Mouse (Mus musculus) embryo, embryonic 9.5 days (tissue): Measurements from ENCODE around the gene Eno4.
"Not testable (repeated sequence)": the region's sequence is repeated elsewhere in the genome, so short reads cannot be mapped to it uniquely, and the experiment has no call there.

Experiments
- DNase-seq: peaks from one replicate; pipeline ENCODE4 v3.0.0-alpha.2; 2017; ENCODE audit errors: extremely low spot score

Gene Eno4

DNA sequence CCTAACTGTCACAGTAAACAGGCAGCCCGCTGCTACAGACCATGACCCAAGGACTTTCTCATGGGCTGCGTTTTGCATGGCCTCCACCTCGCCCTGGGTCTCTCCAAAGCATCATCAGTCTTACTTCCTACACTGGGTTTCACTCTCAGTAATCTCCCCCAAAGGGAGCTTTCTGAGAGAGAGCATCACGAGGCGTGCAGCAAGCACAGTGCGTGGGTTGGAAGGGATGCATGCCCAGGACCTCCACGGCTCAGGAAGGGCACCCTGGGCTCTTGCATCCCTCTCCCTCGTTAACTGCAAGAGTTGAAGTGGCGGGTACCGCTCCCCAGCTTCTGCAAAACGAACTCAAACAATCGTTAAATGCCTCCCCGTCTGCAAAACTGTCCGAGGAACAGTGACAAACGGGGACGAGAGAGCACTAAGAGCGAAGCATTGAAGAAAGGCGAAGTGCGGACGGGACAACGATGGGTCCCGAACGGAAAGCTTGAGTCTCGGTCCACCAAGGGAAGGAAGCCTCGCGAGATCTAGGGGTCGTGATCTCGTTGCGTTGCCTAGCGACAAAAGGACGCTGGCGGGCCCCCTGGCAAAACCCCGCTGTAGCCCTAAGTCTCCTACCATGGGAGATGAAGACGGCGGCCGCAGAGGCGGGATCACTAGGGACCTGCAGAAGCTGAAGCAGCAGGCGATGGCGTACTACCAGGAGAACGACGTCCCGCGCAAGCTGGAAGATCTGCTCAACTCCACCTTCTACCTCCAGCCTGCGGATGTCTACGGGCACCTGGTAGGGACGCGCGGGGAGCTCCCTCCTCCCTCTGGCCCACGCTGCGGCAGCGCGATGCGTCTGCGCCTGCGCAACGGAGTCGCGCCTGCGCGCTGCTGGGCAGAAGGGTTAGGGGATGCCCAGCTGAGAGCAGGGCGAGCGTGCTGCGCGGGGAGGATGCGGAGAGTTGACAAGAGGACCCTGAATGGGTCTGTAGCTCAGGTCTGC lies at the start of gene Eno4, which contains the start of gene Hspa12a:
TSS of gene Eno4 (plus strand) at position 585 of the 988 bp plus-strand sequence.
TSS of gene Hspa12a (minus strand) at position 814 of the 988 bp plus-strand sequence.
- peak; percentile 97 for DNase-seq

DNA sequence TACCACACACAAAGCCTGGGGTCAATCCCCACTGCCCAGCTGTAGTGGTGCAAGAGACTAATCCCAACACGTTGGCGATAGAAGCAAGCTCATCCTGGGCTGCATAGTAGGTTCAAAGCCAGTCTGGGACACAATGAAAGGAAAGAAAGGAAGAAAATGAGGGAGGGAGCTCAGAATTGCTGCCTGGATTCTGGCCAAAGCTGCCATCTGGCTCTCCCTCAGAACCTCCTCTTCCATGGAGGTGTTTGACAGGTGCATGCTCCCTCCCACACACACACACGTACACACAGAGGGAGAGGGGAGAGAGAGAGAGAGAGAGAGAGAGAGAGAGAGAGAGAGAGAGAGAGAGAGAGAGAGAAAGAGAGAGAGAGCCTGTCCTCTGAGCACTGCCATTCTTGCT lies 47.0 kb upstream of the Eno4 start:
- DNase-seq = no peak

DNA sequence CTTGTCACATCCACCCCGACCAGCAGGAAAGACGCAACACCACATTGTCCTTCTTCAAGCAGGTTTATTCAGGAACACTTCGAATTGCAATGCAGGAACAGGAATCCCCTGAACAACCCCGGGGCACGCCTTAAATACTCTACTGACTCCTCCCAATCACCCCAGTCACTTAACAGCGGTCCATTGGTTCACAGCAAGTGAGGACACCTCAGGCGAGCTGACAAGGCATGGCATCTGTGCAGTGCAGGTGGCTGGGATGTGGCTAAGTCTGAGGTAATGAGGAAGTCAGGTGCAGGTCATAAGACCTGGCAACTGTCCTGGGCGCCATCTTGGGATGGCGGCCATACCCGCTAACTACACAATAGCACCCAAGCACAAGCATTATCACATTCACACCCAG lies 42.8 kb upstream of the Eno4 start:
- not testable (repeated sequence) for DNase-seq

DNA sequence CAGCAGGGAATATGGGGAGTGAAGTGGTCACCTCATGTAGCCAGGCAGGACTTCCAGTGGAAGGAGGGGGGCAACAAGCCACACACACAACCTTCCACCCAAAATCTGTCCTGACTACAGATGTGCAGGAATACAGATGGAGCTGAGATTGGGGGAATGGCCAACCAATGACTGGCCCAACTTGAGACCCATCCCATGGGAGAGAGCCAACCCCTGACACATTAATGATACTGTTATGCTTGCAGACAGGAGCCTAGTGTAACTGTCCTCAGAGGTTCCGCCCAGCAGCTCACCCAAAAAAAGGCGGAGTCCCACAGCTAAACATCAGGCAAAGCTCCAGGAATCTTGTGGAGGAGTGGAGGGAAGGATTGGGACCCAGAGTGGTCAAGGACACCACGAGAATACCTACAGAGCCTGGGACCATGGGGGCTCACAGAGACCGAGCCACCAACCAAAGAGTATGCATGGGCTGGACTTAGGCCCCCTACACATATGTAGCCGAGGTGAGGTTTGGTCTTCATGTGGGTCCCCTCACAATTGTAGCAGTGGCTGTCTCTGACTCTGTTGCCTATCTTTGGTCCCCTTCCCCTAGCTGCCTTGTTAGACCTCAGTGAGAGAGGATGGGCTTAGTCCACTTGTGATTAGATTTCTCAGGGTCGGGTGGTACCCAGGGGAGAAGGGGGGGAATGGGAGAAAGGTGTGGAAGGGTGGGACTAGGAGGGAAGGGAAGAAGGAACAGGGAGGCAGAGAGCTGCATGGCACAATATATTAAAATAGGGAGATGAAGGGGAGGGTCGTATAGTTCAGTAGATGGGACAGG lies 39.9 kb upstream of the Eno4 start:
- DNase-seq = no peak

DNA sequence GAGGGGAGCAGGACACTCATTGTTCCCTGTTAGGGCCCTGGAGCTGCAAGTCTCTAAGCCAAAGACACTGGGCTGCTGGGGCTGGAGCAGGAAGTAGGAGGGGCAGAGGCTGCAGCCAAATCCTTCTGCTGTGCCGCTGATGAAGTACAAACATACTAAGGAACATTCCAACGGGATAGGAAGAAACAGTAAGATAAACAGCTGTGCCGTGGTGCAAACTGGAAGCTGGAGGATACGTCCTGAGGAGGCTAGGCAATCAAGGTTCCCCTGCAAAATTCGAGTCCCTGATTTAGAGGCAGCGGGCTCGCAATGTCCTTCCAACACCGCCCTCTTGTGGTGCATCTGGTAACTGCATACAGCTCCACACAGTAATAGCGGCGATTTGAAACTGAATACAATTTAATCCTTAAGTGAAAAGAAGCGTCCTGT lies 39.3 kb upstream of the Eno4 start:
- peak; percentile 83 for DNase-seq

DNA sequence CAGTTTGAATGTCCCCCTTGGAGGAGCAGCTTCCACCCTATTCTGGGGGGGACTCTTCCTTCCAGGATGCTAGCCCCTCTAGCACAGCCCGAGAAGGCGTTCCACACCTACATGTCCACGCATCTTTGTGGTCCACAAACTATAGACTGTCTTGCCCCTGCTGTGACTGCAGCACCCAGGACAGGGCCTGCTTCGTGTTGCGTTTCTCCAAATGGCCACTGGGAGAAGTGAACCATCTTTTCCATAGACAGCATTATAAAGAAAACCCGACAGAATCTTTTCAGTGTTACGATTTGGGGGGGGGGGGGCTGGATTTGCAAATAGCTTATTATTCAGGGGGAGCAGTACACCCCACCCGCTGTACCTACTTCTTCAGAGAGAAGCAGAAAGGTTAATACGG lies 36.5 kb upstream of the Eno4 start:
- no peak for DNase-seq

DNA sequence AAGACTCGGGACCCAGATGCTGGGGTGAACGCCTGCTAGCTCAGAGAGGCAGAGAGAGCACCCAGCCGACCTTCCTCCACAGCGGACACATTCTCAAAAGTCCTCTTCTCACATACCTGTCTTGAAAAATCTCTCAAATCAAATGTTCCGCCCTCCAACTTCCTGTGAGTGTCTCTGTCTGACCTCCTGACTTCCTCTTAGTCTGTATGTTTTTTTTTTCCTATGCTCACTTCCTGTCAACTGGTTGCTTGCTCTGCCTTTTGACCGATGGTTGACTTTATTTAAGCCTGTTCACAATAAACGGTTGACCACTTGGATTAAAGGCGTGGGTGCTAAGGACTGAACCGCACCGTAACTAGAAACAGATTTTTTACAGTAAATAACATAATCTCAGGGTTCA lies 35.2 kb upstream of the Eno4 start:
- DNase-seq = no peak

DNA sequence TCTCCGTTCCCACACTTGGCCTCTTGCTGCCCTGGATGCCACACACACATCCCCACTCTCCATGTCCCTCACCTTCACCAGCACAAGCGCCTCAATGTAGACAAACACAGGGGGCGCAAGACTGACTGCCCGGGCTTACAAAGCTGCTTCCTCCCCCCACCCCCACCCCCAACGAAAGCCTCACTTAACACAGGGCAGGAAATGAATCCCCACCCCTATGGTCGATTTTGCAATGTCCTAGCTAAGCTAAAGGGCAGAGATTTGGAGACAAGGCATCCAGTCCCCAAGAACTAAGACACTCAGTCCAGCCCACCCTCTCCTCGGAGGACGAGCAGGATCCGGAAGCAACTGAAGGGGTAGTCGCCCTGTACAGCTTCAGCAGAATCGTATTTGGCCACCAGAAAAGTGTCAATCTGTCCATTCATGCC lies 32.3 kb upstream of the Eno4 start:
- no peak for DNase-seq

DNA sequence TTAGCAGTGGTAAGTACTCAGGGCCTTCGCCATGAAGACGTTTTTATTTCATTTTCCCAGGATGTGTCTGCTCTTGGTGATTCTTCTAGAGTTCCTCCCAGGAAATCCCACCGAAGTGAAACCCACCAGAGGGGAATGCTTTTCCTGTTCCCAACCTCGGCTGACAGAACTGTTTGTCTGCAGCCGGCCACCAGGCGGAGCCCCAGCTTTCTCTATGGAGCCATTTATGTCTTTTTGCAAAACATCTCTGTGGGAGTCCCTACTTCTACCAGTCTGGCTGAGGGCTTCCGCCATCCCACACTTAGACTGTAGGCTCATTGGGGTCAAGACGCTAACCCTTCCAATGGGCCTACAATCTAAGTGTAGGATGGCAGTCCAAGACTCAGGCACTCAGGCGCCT lies 31.8 kb upstream of the Eno4 start:
- DNase-seq = peak; percentile 85

DNA sequence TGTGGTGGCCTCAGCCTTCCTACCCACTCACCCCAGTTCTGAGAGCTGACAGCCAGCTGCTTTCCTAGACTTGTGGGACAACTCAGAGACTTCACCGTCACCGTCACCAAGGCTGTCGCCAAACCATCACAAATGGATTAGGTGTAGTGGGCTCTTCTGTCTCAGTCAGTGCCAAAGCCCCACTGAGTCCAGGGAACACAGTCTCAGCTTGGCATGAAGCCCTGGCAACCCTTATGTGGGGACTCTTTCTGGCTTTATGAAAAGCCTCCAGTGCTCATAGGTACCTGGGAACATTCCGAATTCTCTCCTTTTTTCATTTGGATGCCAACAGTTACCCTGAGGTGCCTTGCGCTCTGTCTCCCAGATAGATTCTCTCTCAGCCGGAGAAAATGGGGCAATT lies 29.9 kb upstream of the Eno4 start:
- DNase-seq = no peak

DNA sequence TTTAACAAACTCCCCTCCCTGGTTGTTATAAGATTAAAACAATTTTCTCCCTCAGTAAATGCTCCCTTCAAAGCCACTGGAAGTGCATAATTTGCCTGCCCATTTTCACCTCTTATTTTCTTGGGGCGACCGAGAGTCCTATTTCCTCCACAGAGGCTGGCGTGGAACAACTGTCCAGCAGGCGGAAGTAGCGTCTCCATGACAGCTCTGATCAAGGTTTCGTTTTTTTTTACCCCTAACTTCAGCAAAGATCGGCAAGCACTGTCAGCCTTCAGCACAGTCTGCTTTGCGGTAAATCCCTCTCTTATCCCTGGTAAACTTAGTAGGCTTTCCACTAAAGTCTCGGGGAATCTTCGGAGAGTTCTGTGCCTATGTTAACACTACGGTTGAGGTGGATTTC lies 24.6 kb upstream of the Eno4 start:
- DNase-seq = no peak

DNA sequence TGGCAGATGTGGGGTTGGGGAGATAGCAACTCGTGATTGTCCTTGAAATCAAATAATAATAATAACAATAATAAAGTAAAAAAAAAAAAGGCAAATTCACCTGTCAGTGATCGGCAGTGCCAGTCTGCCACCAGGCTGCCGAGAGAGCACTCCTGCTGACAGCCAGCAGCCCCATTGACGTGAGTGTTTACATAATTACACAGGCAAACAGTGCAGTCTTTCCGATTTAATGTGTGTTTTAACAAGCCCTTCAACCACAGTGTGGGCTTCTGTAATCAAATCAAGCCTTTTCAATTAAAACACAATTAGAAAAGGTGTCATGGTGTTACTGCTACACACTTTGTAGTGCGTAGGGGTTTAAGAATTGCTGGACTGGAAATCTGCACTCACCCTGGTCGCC lies 24.1 kb upstream of the Eno4 start:
- DNase-seq = no peak

DNA sequence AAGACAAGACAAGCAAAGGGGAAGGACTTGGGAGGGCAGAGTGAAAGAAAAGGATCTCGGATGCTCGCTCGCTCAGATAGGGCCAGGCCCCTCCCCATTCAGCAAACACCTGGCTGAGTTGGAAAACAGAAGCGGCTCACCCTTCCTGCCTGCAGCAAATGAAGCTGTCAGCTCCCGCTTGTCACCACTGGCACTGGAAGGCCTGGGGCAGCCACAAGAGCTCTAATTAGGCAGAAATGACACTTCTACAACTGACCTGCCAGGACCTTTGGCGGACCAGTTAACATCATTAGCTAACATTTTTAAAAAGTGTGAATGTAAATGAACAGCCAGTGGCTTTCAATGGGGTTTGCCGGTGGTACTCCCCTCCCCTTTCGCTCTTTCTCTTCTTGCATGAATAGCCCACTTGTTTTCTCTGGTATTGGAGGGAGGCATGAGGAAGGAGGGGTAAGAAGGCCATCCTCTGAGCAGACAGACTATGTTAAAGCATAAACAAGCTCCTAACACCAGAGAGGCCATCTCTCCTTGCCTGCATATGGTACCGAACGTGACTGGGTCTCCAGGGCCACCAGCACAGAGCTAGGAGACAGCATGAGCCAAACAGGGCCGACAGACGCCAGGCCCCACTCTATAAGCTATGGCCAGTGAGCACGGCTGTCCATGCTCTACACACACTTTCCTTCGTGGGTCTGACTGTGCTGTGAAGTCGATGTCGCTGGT lies 12.0 kb upstream of the Eno4 start:
- peak; percentile 27 for DNase-seq

DNA sequence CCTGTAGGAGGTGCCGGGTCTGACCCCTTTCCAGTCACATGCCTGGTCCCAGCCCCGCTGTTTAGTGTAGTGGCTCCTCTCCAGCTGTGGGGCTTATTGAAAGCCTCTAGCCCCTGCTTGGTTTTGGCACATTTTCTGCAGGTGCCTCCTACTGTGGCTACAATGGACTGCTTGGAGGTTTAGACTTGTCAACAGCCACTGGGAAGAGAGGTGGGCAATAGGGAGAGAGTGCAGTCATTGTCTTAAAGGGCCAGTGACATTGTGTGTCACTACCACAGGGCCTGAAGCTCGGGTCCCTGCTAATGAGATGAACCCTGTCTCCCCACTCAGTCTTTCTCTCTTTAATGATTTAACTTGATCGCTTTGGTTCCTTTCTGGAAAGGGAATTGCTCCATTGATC lies 10.2 kb upstream of the Eno4 start:
- peak; percentile 26 for DNase-seq

DNA sequence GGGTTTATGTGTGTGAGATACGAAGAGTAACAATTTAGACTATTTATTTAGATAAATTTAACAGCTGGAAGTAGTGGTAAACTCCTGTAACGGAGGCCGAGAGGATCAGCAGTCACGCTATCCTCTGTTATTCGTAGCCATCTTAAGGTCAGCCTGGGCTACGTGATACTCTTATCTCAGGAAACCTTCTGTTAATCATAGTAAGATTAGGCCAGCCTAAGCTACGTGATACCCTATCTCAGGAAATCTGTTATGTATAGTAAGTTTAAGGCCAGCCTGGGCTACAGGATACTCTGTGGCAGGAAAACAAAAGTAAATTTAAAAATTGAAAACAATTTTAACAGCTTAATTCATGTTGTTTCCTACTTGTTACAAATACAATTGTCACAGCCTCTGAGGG lies 2.7 kb downstream of the Eno4 start:
- no peak for DNase-seq

DNA sequence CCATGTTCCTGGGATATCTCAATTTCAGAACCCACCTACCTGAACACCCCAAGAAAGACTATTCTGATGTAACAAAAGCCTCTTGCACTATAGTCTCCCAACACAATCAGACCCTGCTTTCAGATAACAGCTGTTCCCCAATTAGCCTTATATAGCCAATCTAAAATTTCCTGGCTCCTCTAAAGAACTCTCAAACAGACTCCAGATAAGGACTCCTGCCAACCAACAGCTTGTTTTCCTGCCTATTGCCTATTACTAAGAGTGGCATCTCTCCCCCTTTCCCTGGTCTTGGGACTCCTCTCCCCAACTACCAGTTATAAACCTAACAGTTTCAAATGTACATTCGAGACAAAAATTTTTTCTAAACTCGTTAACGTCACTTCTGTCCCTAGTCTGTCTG lies 8.3 kb downstream of the Eno4 start:
- DNase-seq = no peak

DNA sequence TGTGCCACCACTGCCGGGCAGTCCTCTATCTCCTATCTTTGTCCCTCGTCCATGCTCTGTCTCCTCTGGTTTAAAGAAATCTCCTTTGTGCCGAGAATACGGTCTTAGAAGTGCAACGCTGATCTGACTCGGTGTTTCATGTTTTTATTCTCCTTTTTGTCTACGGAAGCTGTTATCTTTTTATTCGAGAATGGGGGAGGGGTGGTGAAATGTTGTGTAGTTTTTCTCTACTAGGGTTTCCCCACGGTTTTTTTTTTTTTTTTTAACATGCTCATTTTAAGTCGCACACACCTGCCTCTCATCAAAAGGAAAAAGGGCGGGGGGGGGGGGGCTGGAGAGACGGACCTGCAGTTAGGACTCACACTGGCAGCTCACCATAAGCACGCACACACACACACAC lies 9.0 kb downstream of the Eno4 start:
- DNase-seq = no peak

DNA sequence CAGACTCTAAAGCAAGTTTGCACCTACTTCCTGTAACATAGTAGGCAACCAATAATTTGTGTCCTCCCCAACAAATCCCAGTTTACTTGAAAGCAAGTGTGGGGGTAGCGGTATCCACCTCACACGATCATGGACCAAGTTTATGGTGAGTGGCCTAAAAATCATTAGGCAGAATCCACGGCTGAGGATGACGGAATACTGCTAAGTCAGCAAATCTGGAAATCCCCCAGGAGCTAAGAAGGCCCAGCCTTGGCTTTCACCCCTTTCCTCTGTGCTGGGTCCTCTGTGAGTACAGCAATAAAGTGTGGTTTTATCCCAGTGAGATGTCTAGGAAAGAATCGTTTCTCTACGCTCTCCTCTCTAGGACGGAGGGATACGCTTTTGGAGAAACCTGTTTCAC lies 11.6 kb downstream of the Eno4 start:
- no peak for DNase-seq

DNA sequence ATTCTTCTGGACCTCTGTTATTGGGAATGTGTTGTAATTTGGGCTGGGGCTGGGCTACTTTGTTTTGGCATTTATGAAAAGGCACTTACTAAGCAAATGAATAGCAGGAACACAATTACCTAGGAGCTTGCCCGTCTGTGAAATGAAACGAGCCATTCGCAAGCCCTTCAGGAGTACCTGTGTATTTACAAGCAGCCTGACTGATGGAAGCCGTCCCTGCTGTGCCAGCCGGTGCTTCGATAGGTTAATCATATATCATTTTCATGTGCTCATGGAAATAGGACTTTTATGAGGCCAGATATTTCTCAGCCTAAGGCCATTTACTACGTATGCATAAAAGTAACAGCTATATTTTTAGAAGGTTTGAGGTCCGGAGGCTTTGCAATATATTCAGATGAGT lies 19.8 kb downstream of the Eno4 start:
- DNase-seq = no peak

DNA sequence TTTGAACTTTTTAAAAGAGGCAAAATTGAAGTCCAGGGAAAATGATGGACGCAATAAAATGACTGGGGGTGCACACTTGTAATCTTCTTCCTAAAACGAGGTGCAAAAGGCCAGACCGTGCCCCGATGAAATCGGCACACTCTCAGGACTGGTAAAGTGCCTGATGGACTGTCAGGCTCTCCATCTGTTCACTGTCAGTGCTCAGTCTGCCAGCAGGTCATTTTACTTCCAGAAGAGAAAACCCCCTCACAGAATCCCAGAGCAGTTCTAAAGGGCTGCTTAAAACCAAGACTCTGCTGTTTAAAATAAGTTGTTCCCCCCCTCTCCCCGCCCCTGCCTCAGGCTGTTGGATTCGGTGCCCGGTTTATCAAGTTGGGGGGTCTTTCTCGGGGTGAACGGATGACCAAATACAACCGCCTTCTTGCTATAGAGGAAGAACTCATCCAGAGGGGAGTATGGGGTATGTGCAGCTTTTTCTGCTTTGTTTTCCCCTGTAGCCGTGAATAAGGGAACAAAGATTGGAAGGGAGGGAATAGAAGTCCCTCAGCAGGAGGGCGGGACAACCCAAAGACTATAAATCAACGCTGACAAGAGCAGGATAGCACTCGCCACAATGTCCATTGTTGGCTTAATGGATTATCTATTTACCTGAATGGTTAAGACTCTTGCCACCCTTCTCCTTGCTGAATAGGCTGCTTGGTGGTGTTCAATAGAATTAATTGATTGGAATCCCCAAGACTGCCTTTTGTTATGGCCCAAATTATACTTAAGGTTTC lies 25.7 kb downstream of the Eno4 start:
- peak; percentile 46 for DNase-seq

DNA sequence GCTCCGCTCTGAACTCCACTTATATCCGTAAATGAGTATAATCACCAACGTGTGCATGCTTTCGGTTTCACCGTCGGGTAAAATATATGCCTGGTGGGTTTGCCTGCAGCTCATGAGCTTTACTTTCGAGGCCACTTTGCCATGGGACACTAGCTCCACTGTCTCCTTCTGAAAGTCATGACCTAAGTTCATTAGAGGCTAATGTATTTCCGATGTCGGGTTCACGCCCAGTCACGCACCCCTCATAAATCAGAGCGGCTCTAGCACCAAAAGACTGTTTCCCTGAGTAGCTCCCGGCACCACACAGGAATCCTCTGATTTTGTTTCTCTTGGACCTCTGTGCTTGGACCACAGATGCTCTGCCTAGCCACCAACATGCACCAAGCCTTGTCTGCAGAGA lies 27.6 kb downstream of the Eno4 start:
- DNase-seq = no peak
